Mouse (Mus musculus) hindbrain, embryonic 11.5 days (tissue): Measurements from ENCODE around the gene Sstr4. TPM values are rescaled to one million over a fixed set of nuclear protein-coding genes. Genes with fewer than 3 reads are reported as not detected.
A peak's percentile ranks its signal among the peaks of the same experiment; 100 is the strongest.

Experiments
- ATAC-seq: fragments of 200-750 bp; cut with Nextera tagmentation; 2 replicates; pipeline ENCODE4 v1.8.0; 2017; ENCODE audit warnings: mild to moderate bottlenecking, moderate TSS enrichment, moderate library complexity; ENCODE audit not compliant: low FRiP score
- DNase-seq: peaks from one replicate; pipeline ENCODE4 v3.0.0-alpha.2; 2015; ENCODE audit warnings: low spot score
- H3K27ac ChIP-seq: fragments of 300-500 bp; sonication (generic); 2 replicates; pipeline ENCODE4 v1.5.1; 2014; ENCODE audit warnings: mild to moderate bottlenecking, low read depth, low read length
- H3K27me3 ChIP-seq: fragments of 300-500 bp; sonication (generic); 2 replicates; pipeline ENCODE4 v1.6.1; 2014; ENCODE audit warnings: mild to moderate bottlenecking, low read length, moderate library complexity, mixed read lengths; ENCODE audit not compliant: control insufficient read depth, insufficient read depth
- H3K36me3 ChIP-seq: fragments of 300-500 bp; sonication (generic); 2 replicates; pipeline ENCODE4 v1.6.1; 2014; ENCODE audit warnings: mild to moderate bottlenecking, low read length, moderate library complexity, mixed read lengths; ENCODE audit not compliant: control insufficient read depth, insufficient read depth
- H3K4me1 ChIP-seq: fragments of 300-500 bp; sonication (generic); replicated peaks from 2 replicates; pipeline ENCODE4 v1.6.1; 2014; ENCODE audit warnings: low read length, mixed read lengths; ENCODE audit not compliant: control insufficient read depth, insufficient read depth
- H3K4me2 ChIP-seq: fragments of 300-500 bp; sonication (generic); replicated peaks from 2 replicates; pipeline ENCODE4 v1.6.1; 2014; ENCODE audit warnings: mild to moderate bottlenecking, low read depth, low read length
- H3K4me3 ChIP-seq: fragments of 300-500 bp; sonication (generic); 2 replicates; pipeline ENCODE4 v1.5.1; 2014; ENCODE audit warnings: low read depth, low read length
- H3K9ac ChIP-seq: fragments of 300-500 bp; sonication (generic); 2 replicates; pipeline ENCODE4 v1.6.1; 2014; ENCODE audit warnings: low read depth, low read length
- H3K9me3 ChIP-seq: fragments of 300-500 bp; sonication (generic); 2 replicates; pipeline ENCODE4 v1.6.1; 2016; ENCODE audit warnings: low read length; ENCODE audit not compliant: control insufficient read depth
- WGBS: fragments of 180-500 bp; shearing (Covaris S2); extraction: QIAGEN DNeasy Blood & Tissue Kit; methylation state at CpG from one replicate; pipeline ENCODE4 v1.1.7; 2014; 5-methylcytosine and 5-hydroxymethylcytosine counted together
- polyA plus RNA-seq: library from polyadenylated mRNA; unstranded; fragments of >200 nt; fragmentation: Nextera tagmentation; extraction: Ambion mirVana; gene quantifications from 2 replicates; pipeline ENCODE4 v1.2.1, GENCODE M21; 2014

Gene Sstr4
- polyA plus RNA-seq, 1 experiment from 2014 or later: 0.85 TPM

GRCm38 (mm10) chr2:148402227-148402626, 7.1 kb downstream of the Sstr4 start:
- Histone ChIP-seq H3K27ac (no peak overlapping the region), H3K4me2 (no peak overlapping the region), H3K4me1 (peaks cover 1% of the 10 kb centered on the region; the same call in 1 of the 2 replicates), H3K36me3 (no peaks in the 10 kb centered on the region), H3K9ac (no peak overlapping the region), H3K9me3 (no peaks in the 10 kb centered on the region), H3K27me3 (peaks cover 23% of the 10 kb centered on the region), H3K4me3 (no peak overlapping the region)
- no peak for ATAC-seq
- WGBS: 83% methylated on average over 1 of the region's 1 CpGs
- DNase-seq: no peak

GRCm38 (mm10) chr2:148404906-148405305, 9.8 kb downstream of the Sstr4 start:
- H3K27ac ChIP-seq: no peak overlapping the region
- peaks cover 12% of the 10 kb centered on the region for H3K4me1 ChIP-seq
- no peak overlapping the region for H3K4me2 ChIP-seq
- no peak for DNase-seq
- no peak overlapping the region for H3K4me3 ChIP-seq
- WGBS: 72% methylated on average over 5 of the region's 5 CpGs
- ATAC-seq: no peak
- no peaks in the 10 kb centered on the region for H3K36me3 ChIP-seq
- no peak overlapping the region for H3K9ac ChIP-seq
- H3K27me3 ChIP-seq: peaks cover 37% of the 10 kb centered on the region
- no peaks in the 10 kb centered on the region for H3K9me3 ChIP-seq

- peaks cover 37% of the 10 kb centered on the region for H3K27me3 ChIP-seq
- H3K36me3 ChIP-seq: no peaks in the 10 kb centered on the region
- H3K4me1 ChIP-seq: peaks cover 12% of the 10 kb centered on the region
- H3K9me3 ChIP-seq: no peaks in the 10 kb centered on the region
- 0 out of 2 replicates have a peak overlapping the region, but pooled peaks have one; percentile 19 for H3K9ac ChIP-seq
- peak; percentile 54 for DNase-seq
- H3K4me2 ChIP-seq: peak overlapping the region; percentile 59
- no peak overlapping the region for H3K27ac ChIP-seq
- 10% methylated on average over 34 of the region's 34 CpGs for WGBS
- peak overlapping the region; percentile 34 for H3K4me3 ChIP-seq
- ATAC-seq: no peak
Measured at GRCm38 (mm10) chr2:148406160-148406970, 11.2 kb downstream of the Sstr4 start.

- Histone ChIP-seq H3K9me3 (no peaks in the 10 kb centered on the region), H3K4me1 (peaks cover 12% of the 10 kb centered on the region), H3K27me3 (peaks cover 37% of the 10 kb centered on the region), H3K9ac (peak overlapping the region; percentile 40), H3K4me2 (peak overlapping the region; percentile 59), H3K4me3 (peak overlapping the region; percentile 34), H3K27ac (no peak overlapping the region), H3K36me3 (no peaks in the 10 kb centered on the region)
- peak; percentile 63 for DNase-seq
- peak; percentile 58 for ATAC-seq
- 6% methylated on average over 55 of the region's 55 CpGs for WGBS
Measured at GRCm38 (mm10) chr2:148406971-148407869, 12.1 kb downstream of the Sstr4 start.

GRCm38 (mm10) chr2:148407870-148408760, 13.0 kb downstream of the Sstr4 start, which contains the start of gene Thbd:
Gene Thbd (minus strand): TSS chr2:148408188.
- peaks cover 37% of the 10 kb centered on the region for H3K27me3 ChIP-seq
- no peaks in the 10 kb centered on the region for H3K9me3 ChIP-seq
- ATAC-seq: peak; percentile 62
- no peak within 1 kb of the TSS for H3K27ac ChIP-seq
- H3K4me1 ChIP-seq: peaks cover 12% of the 10 kb centered on the region
- WGBS: 3% methylated on average over 35 of the region's 35 CpGs
- H3K4me2 ChIP-seq: peak within 1 kb of the TSS; percentile 59
- H3K4me3 ChIP-seq: peak within 1 kb of the TSS; percentile 34
- peak within 1 kb of the TSS; percentile 40 for H3K9ac ChIP-seq
- peak; percentile 36 for DNase-seq
- no peaks in the 10 kb centered on the region for H3K36me3 ChIP-seq

- ATAC-seq (peak; percentile 42; the same call in 1 of the 2 replicates), DNase-seq (no peak)
- Histone ChIP-seq H3K27me3 (peaks cover 37% of the 10 kb centered on the region), H3K27ac (no peak overlapping the region), H3K9me3 (no peaks in the 10 kb centered on the region), H3K9ac (no peak overlapping the region), H3K4me2 (no peak overlapping the region), H3K4me3 (no peak overlapping the region), H3K36me3 (no peaks in the 10 kb centered on the region), H3K4me1 (peaks cover 12% of the 10 kb centered on the region)
- WGBS: 14% methylated on average over 6 of the region's 6 CpGs
Measured at GRCm38 (mm10) chr2:148408761-148409120, 13.6 kb downstream of the Sstr4 start.

GRCm38 (mm10) chr2:148409141-148409540, 14.0 kb downstream of the Sstr4 start:
- H3K4me1 ChIP-seq: peaks cover 12% of the 10 kb centered on the region
- DNase-seq (peak; percentile 74), ATAC-seq (peak; percentile 76)
- peaks cover 37% of the 10 kb centered on the region for H3K27me3 ChIP-seq
- H3K27ac ChIP-seq: no peak overlapping the region
- H3K4me3 ChIP-seq: no peak overlapping the region
- WGBS: 22% methylated on average over 9 of the region's 9 CpGs
- no peak overlapping the region for H3K9ac ChIP-seq
- H3K4me2 ChIP-seq: no peak overlapping the region
- no peaks in the 10 kb centered on the region for H3K9me3 ChIP-seq
- H3K36me3 ChIP-seq: no peaks in the 10 kb centered on the region

GRCm38 (mm10) chr2:148409821-148410220, 14.7 kb downstream of the Sstr4 start:
- H3K4me2 ChIP-seq: no peak overlapping the region
- peaks cover 12% of the 10 kb centered on the region for H3K4me1 ChIP-seq
- H3K9ac ChIP-seq: no peak overlapping the region
- no peak for ATAC-seq
- no peak overlapping the region for H3K27ac ChIP-seq
- no peak overlapping the region for H3K4me3 ChIP-seq
- no peaks in the 10 kb centered on the region for H3K9me3 ChIP-seq
- WGBS: 91% methylated on average over 1 of the region's 1 CpGs
- DNase-seq: no peak
- peaks cover 36% of the 10 kb centered on the region for H3K27me3 ChIP-seq
- H3K36me3 ChIP-seq: no peaks in the 10 kb centered on the region
